Mouse (Mus musculus): Measurements from ENCODE around the gene Rprml.

DNA sequence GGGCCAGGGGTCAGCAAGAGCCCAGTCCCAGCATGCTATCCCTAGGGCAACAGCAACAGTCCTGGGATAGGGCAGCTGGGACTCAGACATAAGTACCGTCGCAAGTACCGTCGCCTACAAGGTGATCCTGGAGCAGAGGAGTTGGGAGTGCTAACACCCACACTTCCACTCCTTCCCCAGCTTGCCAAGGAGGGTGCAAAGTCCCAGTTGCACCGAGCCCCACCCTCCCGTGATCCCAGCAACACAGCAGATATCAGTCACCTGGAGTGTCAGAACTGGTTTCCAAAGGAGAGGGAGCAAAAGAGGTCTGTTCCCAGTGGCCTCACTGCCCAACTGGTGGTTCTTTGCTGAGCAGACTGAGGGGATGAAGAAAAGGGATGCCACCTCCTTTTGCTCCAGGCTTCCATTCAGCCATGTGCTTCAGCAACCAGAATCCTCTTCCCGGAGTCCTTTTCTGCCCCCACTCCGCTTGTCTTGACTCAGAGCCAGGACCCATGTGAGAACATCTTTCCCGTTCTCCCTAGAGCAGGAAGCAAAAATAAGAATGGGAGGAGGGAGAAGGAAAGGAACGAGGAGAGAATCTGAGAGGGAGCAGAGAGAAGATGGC, 4.1 kb downstream of the Rprml start:
- no peak for TF ChIP-seq SMC3 (IDR thresholded peaks at IDR 0.05; ENCODE audit: low read depth, low read length)
- no peak for TF ChIP-seq MAFK (IDR thresholded peaks at IDR 0.05; ENCODE audit: borderline replicate concordance, low read depth, low read length)
- TF ChIP-seq ZC3H11A (IDR thresholded peaks at IDR 0.05; ENCODE audit: low read depth, low read length) = no peak
- no peak for TF ChIP-seq POLR2AphosphoS5 (IDR thresholded peaks at IDR 0.05; ENCODE audit: borderline replicate concordance, low read depth, low read length)
- no peak for TF ChIP-seq TCF12 (IDR thresholded peaks at IDR 0.05; ENCODE audit: low read depth, low read length)
- no peak for TF ChIP-seq E2F4 (IDR thresholded peaks at IDR 0.05; ENCODE audit: borderline replicate concordance, low read depth, low read length)
- no peak for TF ChIP-seq CTCF (IDR thresholded peaks at IDR 0.05 in 2 of 3, conservative IDR thresholded peaks at IDR 0.05 in 1 of 3; ENCODE audit: control insufficient read depth in 1 of 3, insufficient read depth in 1 of 3, low read depth in 2 of 3, low read length in 3 of 3, poor library complexity in 1 of 3, severe bottlenecking in 1 of 3)

Data from MEL (cell line).